In the genomic region with DNA sequence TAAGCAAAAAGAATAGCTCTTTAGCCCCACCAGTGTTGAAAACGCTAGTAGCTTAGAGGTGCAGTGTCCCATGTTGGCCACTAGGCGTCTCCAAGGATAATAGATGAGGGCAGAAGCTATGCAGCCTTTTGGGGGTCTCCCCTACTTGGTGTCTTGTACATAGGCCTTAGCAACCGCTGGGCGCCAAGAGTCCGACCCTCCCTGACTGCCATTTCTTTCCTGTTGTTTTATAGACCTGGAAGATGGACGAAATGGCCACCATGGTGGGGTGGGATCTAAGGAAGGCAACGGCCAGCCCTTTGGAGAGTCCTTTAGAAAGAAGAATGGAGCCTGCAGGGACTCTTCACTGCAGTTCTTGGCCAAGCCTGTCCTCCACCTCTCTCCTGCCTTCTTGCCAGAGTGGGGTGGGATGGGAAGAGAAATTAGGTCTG, we compare ENCODE assay signal across 8 mouse cellular contexts. TPM values are rescaled to one million over a fixed set of nuclear protein-coding genes. Genes with fewer than 3 reads are reported as not detected.
DNase-seq lines count a peak whose midpoint lies in the region; ATAC-seq lines count a peak whose summit lies in the region.

No protein-coding gene starts in this region.

- intact Hi-C loops in heart, postnatal 14 days (cut with DNase I) = loop anchor here (5.0 kb wide), 3 partner anchors 222 to 402 kb away; no protein-coding TSS in a partner anchor

- DNase-seq in gastrocnemius, adult 18-20 months (ENCODE audit: low spot score) = peak; percentile 77
- DNase-seq in gastrocnemius, postnatal 10 days = no peak
- peak; percentile 45 to 62 for DNase-seq in adrenal gland, postnatal 36 days
- DNase-seq in heart, postnatal 14 days = peak; percentile 57 to 78
- peak; percentile 53 for DNase-seq in layer of hippocampus, postnatal 36 days
- DNase-seq in right cerebral cortex, postnatal 4 days = peak; percentile 44

- peak; percentile 73 for ATAC-seq in erythroblast, adult 5-6 weeks (replicated peaks; ENCODE audit: low FRiP score, poor library complexity, severe bottlenecking)
- peak; percentile 28; the same call in 1 of the 2 replicates for ATAC-seq in megakaryocyte, adult 5-6 weeks (ENCODE audit: poor library complexity, severe bottlenecking)

RNA-seq across cellular contexts. Expression of gene Dhrs3, which starts 1.9 kb away (rescaled TPM):
- total RNA-seq in gastrocnemius, adult 18-20 months (2021) = 10 to 100 TPM; 41.1 to 43.1 TPM
- total RNA-seq in gastrocnemius, postnatal 10 days (2021) = 10 to 100 TPM; 39.3 to 39.8 TPM
- total RNA-seq in adrenal gland, postnatal 36 days (2021) = 100 to 1,000 TPM in 1 of 2 experiments, 10 to 100 TPM in 1; 72.9 to 126 TPM
- total RNA-seq in erythroblast, adult 5-6 weeks (2015; ENCODE audit: low replicate concordance) = 13.6 and 14.4 TPM in 2 replicates
- 10.3 and 16.5 TPM in 2 replicates for total RNA-seq in erythroblast, adult 5-6 weeks (2017; ENCODE audit: low replicate concordance)
- total RNA-seq in heart, postnatal 14 days (2021) = 100 to 1,000 TPM; 102 to 105 TPM
- 10 to 100 TPM; 27.6 to 31.0 TPM for total RNA-seq in layer of hippocampus, postnatal 36 days (2021)
- total RNA-seq in megakaryocyte, adult 5-6 weeks (2015) = 49.7 and 49.8 TPM in 2 replicates
- 60.0 and 61.4 TPM in 2 replicates for total RNA-seq in megakaryocyte, adult 5-6 weeks (2017)
